In genomic region chrX:162844447-162845100, GRCm38 (mm10) we compare ENCODE assay signal across 13 mouse cellular contexts. TPM values are rescaled to one million over a fixed set of nuclear protein-coding genes. Genes with fewer than 3 reads are reported as not detected.
A peak's percentile ranks its signal among the peaks of the same experiment; 100 is the strongest.
DNase-seq lines count a peak whose midpoint lies in the region; ATAC-seq and TF ChIP-seq lines count a peak whose summit lies in the region.
"Had no signal": no experiment of that assay in that cellular context is flagged by ENCODE, and none has a peak within 500 bp of the region (broad histone marks: within the 10 kb centered on the region; RNA-seq: fewer than 3 reads in every experiment).

No protein-coding gene starts in this region.

- no peaks in the 10 kb centered on the region for H3K36me3 ChIP-seq in kidney, embryonic 15.5 days
- H3K36me3 ChIP-seq in stomach, postnatal 0 days (ENCODE audit: control insufficient read depth, insufficient read depth, low read length), result no peaks in the 10 kb centered on the region
- H3K36me3 ChIP-seq in hindbrain, postnatal 0 days (ENCODE audit: insufficient read depth, low read length), result no peaks in the 10 kb centered on the region
- H3K36me3 ChIP-seq: heart, embryonic 15.5 days; hindbrain, embryonic 15.5 days; limb, embryonic 12.5 days had no signal

- no peak for TF ChIP-seq CTCF in brain, embryonic 14.5 days (IDR thresholded peaks at IDR 0.05; ENCODE audit: borderline replicate concordance, extremely low read depth, insufficient read depth, insufficient read length)
- TF ChIP-seq CTCF in stomach, postnatal 0 days (IDR thresholded peaks at IDR 0.05; ENCODE audit: low read depth), result 0 out of 2 replicates have a peak, but pooled peaks have one; percentile 14
- TF ChIP-seq CTCF in hindbrain, postnatal 0 days (IDR thresholded peaks at IDR 0.05; ENCODE audit: low read depth), result no peak

- H3K9ac ChIP-seq in kidney, embryonic 15.5 days, result no peak overlapping the region
- no peak overlapping the region for H3K9ac ChIP-seq in stomach, postnatal 0 days (ENCODE audit: low read length)
- no peak overlapping the region for H3K9ac ChIP-seq in hindbrain, postnatal 0 days (replicated peaks; ENCODE audit: low read length)
- H3K9ac ChIP-seq: heart, embryonic 15.5 days; hindbrain, embryonic 15.5 days; limb, embryonic 12.5 days had no signal

- 67% methylated on average over 8 of the region's 8 CpGs for WGBS in kidney, embryonic 15.5 days
- 66% methylated on average over 8 of the region's 8 CpGs for WGBS in stomach, postnatal 0 days
- WGBS in hindbrain, postnatal 0 days, result 64% methylated on average over 8 of the region's 8 CpGs

- H3K4me3 ChIP-seq in kidney, embryonic 15.5 days (replicated peaks), result no peak overlapping the region
- no peak overlapping the region for H3K4me3 ChIP-seq in stomach, postnatal 0 days (ENCODE audit: low read depth, low read length)
- H3K4me3 ChIP-seq in hindbrain, postnatal 0 days (ENCODE audit: low read length), result no peak overlapping the region
- H3K4me3 ChIP-seq: heart, embryonic 15.5 days; hindbrain, embryonic 15.5 days; limb, embryonic 12.5 days had no signal

- ATAC-seq in kidney, embryonic 15.5 days (replicated peaks; ENCODE audit: low FRiP score), result no peak
- ATAC-seq in stomach, postnatal 0 days (ENCODE audit: low FRiP score, low TSS enrichment), result no peak
- no peak for ATAC-seq in hindbrain, postnatal 0 days

- H3K4me2 ChIP-seq in kidney, embryonic 15.5 days, result no peak overlapping the region
- H3K4me2 ChIP-seq in stomach, postnatal 0 days (replicated peaks; ENCODE audit: low read depth), result no peak overlapping the region
- H3K4me2 ChIP-seq in hindbrain, postnatal 0 days (ENCODE audit: low read depth, low read length), result no peak overlapping the region
- H3K4me2 ChIP-seq: heart, embryonic 15.5 days; hindbrain, embryonic 15.5 days; limb, embryonic 12.5 days had no signal

- no peaks in the 10 kb centered on the region for H3K4me1 ChIP-seq in kidney, embryonic 15.5 days
- H3K4me1 ChIP-seq in stomach, postnatal 0 days (replicated peaks; ENCODE audit: control insufficient read depth, insufficient read depth), result no peaks in the 10 kb centered on the region
- H3K4me1 ChIP-seq in hindbrain, postnatal 0 days (ENCODE audit: insufficient read depth, low read length), result no peaks in the 10 kb centered on the region
- H3K4me1 ChIP-seq: heart, embryonic 15.5 days; hindbrain, embryonic 15.5 days; limb, embryonic 12.5 days had no signal

- no peaks in the 10 kb centered on the region for H3K27me3 ChIP-seq in kidney, embryonic 15.5 days
- no peaks in the 10 kb centered on the region for H3K27me3 ChIP-seq in stomach, postnatal 0 days (ENCODE audit: control insufficient read depth, insufficient read depth, low read length)
- H3K27me3 ChIP-seq in hindbrain, postnatal 0 days (ENCODE audit: insufficient read depth, low read length), result no peaks in the 10 kb centered on the region
- H3K27me3 ChIP-seq: heart, embryonic 15.5 days; hindbrain, embryonic 15.5 days had no signal

- no peaks in the 10 kb centered on the region for H3K9me3 ChIP-seq in kidney, embryonic 15.5 days (replicated peaks)
- H3K9me3 ChIP-seq in stomach, postnatal 0 days (ENCODE audit: control insufficient read depth, low read length), result no peaks in the 10 kb centered on the region
- no peaks in the 10 kb centered on the region for H3K9me3 ChIP-seq in hindbrain, postnatal 0 days (ENCODE audit: low read length)
- H3K9me3 ChIP-seq: heart, embryonic 15.5 days; hindbrain, embryonic 15.5 days; limb, embryonic 12.5 days had no signal

- TF ChIP-seq EP300 in stomach, postnatal 0 days (optimal IDR thresholded peaks at IDR 0.05), result no peak

- no peak for TF ChIP-seq POLR2A in brain, embryonic 14.5 days (IDR thresholded peaks at IDR 0.05; ENCODE audit: borderline replicate concordance, extremely low read depth, insufficient read depth, insufficient read length, poor library complexity, severe bottlenecking)

- H3K27ac ChIP-seq in kidney, embryonic 15.5 days, result no peak overlapping the region
- H3K27ac ChIP-seq in stomach, postnatal 0 days (replicated peaks), result no peak overlapping the region
- H3K27ac ChIP-seq in hindbrain, postnatal 0 days, result no peak overlapping the region
- H3K27ac ChIP-seq: heart, embryonic 15.5 days; hindbrain, embryonic 15.5 days; limb, embryonic 12.5 days; macrophage had no signal

- DNase-seq in kidney, adult 18-20 months, result peak; percentile 21
- DNase-seq in thymus, postnatal 36 days, result peak; percentile 8 to 12
- DNase-seq in thymus, postnatal 0 days (ENCODE audit: low spot score), result no peak
- peak; percentile 15 for DNase-seq in brain, embryonic 14.5 days (ENCODE audit: low read depth)
- no peak for DNase-seq in stomach, postnatal 0 days (ENCODE audit: low spot score)
- DNase-seq in hindbrain, postnatal 0 days (ENCODE audit: low spot score), result no peak
- DNase-seq in frontal cortex, postnatal 36 days (ENCODE audit: low spot score in 2 of 2), result no peak
- DNase-seq: cerebellum, adult 11 months had no signal

RNA-seq across cellular contexts. Expression of gene Txlng, which starts 15.3 kb away (rescaled TPM):
- 16.8 and 17.1 TPM in 2 replicates for polyA plus RNA-seq in kidney, embryonic 15.5 days (2015; fragmentation: Nextera tagmentation; extraction: Ambion mirVana)
- polyA plus RNA-seq in thymus, postnatal 0 days (2015; fragmentation: Nextera tagmentation; extraction: Ambion mirVana), result 18.4 and 19.4 TPM in 2 replicates
- polyA plus RNA-seq in brain, embryonic 14.5 days (2012; rRNA removed), result 11.7 TPM in 2 replicates
- polyA plus RNA-seq in stomach, postnatal 0 days (2015; fragmentation: Nextera tagmentation; extraction: Ambion mirVana), result 5.7 and 6.2 TPM in 2 replicates
- 8.3 and 10.8 TPM in 2 replicates for total RNA-seq in hindbrain, postnatal 0 days (2014; rRNA removed)
- polyA plus RNA-seq in hindbrain, postnatal 0 days (2015; fragmentation: Nextera tagmentation; extraction: Ambion mirVana), result 11.8 and 12.6 TPM in 2 replicates

RNA-seq across cellular contexts. Expression of gene Syap1, which starts 43.7 kb away (rescaled TPM):
- polyA plus RNA-seq in kidney, embryonic 15.5 days (2015; fragmentation: Nextera tagmentation; extraction: Ambion mirVana), result 41.4 and 44.1 TPM in 2 replicates
- 34.4 and 37.9 TPM in 2 replicates for polyA plus RNA-seq in thymus, postnatal 0 days (2015; fragmentation: Nextera tagmentation; extraction: Ambion mirVana)
- 18.8 and 27.9 TPM in 2 replicates for polyA plus RNA-seq in brain, embryonic 14.5 days (2012; rRNA removed)
- 40.6 and 43.3 TPM in 2 replicates for polyA plus RNA-seq in stomach, postnatal 0 days (2015; fragmentation: Nextera tagmentation; extraction: Ambion mirVana)
- total RNA-seq in hindbrain, postnatal 0 days (2014; rRNA removed), result 23.4 and 30.6 TPM in 2 replicates
- polyA plus RNA-seq in hindbrain, postnatal 0 days (2015; fragmentation: Nextera tagmentation; extraction: Ambion mirVana), result 40.0 and 40.6 TPM in 2 replicates

RNA-seq across cellular contexts. Expression of gene Ctps2, which starts 56.5 kb away (rescaled TPM):
- polyA plus RNA-seq in kidney, embryonic 15.5 days (2015; fragmentation: Nextera tagmentation; extraction: Ambion mirVana), result 92.1 and 93.8 TPM in 2 replicates
- polyA plus RNA-seq in thymus, postnatal 0 days (2015; fragmentation: Nextera tagmentation; extraction: Ambion mirVana), result 68.3 and 76.3 TPM in 2 replicates
- polyA plus RNA-seq in brain, embryonic 14.5 days (2012; rRNA removed), result 47.1 and 67.7 TPM in 2 replicates
- polyA plus RNA-seq in stomach, postnatal 0 days (2015; fragmentation: Nextera tagmentation; extraction: Ambion mirVana), result 39.1 and 40.9 TPM in 2 replicates
- total RNA-seq in hindbrain, postnatal 0 days (2014; rRNA removed), result 48.8 and 53.6 TPM in 2 replicates
- polyA plus RNA-seq in hindbrain, postnatal 0 days (2015; fragmentation: Nextera tagmentation; extraction: Ambion mirVana), result 71.5 and 74.9 TPM in 2 replicates

Comparison
In these comparisons a context has a peak if more than half of its experiments do, and no peak if none do; other contexts are left out.
1. DNase-seq: peak in kidney, adult 18-20 months (single experiment), thymus, postnatal 36 days (2 of 2) and brain, embryonic 14.5 days (single experiment); none in thymus, postnatal 0 days (single experiment), stomach, postnatal 0 days (single experiment), hindbrain, postnatal 0 days (single experiment) and frontal cortex, postnatal 36 days (0 of 2).